Mouse (Mus musculus) kidney, postnatal 14 days (tissue): ENCODE data around the gene Crtc3.

ENCODE experiments used
- DNase-seq: peaks from one replicate; pipeline ENCODE4 v3.0.0; 2022; ENCODE audit warnings: mixed read lengths

Crtc3 gene

DNA sequence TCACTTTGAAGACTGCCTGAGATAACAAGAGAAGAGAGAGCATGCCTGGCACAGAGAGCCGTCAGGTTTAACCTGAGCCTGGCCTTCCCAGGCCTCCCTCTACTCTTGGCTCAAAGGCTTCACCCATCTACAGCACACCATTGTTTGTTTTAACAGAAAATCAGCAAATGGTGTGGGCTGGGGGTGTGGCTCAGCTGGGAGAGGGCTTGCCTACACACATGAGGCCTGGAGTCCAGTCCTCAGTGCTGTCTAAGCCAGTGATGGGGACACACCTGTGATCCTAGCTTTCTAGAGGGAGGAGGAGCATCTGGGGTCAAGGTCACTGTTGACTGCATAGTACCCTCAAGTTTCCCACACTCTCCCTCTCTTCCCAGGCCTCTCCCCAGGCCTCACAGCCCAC is 6.0 kb downstream of the Crtc3 start:
- no peak for DNase-seq

DNA sequence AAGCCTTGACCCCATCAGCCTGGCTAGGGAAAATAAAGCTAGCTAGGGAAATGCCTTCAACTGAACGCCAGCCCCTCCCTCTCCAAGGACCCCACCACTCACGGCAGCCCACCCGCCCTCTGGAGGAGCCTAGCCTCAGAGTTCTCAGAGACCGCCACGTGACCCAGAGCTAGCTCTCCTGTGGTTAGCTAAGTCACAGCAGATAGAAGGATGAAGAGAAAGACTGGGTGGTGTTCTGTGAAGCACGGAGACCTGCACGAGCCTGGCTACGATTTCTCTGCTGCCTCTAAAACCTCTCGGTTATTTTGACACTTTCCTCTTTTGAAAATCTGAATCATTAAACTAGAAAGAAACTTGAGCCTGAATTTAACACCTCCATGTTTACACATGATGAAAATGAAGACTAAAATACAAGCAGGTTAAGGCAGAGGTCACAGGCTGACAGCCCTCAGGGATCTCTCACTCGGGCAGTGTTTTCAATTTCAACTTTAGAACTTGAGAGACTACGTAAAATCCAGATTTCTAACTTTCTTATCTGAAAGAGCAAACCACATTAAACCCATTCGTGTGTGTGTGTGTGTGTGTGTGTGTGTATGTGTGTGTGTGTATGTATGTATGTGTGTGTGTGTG is 8.3 kb downstream of the Crtc3 start:
- DNase-seq = no peak

DNA sequence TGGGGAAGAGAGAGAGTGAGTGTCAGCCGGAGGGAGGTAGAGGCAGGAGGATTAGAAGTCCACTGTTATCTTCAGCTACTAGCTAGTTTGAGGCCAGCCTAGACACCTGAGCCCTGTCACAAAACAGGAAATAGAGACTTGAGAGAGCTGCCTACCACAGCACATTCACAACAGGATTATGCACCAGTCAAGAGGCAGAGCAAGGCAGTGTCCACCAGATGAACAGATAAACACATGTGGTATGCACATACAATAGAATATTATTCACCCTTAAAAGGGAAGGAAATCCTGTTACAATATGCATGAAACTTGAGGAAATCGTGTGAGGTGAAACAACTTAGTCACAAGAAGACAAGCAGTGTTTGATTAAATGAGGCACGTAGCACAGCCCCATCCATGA is 16.4 kb downstream of the Crtc3 start:
- DNase-seq = no peak

DNA sequence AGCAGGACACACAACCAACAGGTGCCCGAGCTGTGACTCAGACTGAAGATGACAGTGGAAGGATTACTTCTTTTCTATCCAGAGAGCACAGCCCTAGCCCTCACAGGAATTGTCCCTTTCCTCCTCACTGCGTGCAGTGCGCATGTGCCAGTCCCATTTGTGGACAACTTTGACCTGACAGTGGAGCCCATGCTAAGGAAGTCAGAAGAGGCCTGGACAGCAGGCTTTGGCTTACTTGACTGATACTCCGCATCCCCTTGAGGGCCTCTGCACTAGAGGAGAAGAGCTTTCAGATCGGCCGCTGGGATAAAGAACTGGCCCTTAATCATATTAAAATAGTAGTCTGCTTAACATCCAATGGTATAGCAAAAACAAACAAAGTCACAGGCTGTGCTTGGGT is 17.8 kb downstream of the Crtc3 start:
- no peak for DNase-seq

DNA sequence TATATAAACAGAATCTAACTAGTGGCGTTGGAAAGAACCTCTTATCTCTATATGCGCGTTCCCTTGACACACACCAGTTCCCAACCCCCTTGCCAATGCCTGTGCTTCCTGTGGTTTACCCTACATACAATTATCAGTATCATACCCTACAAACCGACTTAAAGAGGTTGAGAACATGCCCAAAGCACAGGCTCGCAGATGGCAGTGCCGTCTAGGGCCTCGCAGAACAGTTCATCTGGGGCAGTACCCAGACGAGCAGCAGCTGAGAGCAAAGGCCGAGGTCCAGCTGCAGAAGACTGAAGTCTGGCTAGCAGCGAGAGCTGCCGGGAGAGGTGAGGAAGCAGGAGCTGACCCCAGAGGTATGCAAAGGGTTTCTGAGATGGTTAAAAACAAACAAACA is 21.5 kb downstream of the Crtc3 start:
- DNase-seq = peak; percentile 47

DNA sequence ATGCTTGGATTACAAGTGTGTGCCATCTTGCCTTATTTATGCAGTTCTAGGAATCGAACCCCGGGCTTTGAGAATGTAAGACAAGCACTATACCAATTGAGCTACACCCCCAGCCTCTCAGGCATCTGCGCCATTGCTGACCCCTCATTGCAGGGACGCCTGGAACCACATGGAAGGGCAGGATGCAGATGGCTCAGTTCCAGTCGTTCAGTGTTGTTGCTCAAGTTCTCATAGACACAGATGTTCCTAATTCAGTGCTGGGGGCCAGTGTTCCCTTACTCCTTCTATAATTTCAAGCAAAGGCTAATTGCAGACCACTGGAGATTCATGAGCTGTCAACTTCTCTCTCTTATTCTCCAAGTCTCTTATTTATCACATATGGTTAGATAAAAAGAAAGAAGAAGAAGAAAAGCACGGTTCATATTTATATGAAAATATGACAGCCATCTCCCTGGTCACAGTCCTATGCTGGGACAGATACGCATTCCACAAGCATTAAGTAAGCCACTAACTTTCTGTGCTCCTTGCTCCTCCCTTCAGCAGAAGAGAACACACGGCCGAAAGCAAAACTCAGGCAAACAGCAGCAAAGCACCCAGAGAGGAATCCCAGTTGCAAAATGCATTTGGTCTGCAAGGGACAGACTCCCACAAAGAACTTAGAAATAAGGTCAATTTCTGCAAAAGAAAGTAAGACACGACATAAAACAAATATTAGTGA is 22.3 kb downstream of the Crtc3 start:
- peak; percentile 69 for DNase-seq

DNA sequence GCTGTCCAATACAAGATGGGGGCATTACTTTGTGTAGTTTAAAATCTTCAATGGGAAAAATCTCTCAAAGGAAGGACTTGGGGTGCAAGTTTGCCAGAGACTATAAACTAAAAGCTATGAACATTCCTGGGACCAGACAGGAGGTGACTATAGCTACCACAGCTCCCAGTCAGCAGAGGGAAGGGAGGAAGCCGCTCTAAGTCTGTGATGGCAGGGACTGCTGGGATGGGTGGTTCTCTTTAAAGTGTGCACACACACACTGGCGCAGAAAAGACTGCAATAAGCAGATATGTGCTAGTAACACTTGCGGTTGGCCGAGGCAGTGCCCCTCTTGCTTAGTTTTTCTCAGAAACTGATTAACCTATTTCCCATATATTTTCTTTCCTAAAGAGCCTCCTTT is 27.6 kb downstream of the Crtc3 start:
- no peak for DNase-seq

GRCm38 (mm10) chr7:80660619-80661018 is 28.1 kb downstream of the Crtc3 start:
- DNase-seq = peak; percentile 48

GRCm38 (mm10) chr7:80657896-80658295 is 30.8 kb downstream of the Crtc3 start:
- DNase-seq = peak; percentile 62

- DNase-seq = no peak
Observed at GRCm38 (mm10) chr7:80655350-80656013, 33.2 kb downstream of the Crtc3 start.

DNA sequence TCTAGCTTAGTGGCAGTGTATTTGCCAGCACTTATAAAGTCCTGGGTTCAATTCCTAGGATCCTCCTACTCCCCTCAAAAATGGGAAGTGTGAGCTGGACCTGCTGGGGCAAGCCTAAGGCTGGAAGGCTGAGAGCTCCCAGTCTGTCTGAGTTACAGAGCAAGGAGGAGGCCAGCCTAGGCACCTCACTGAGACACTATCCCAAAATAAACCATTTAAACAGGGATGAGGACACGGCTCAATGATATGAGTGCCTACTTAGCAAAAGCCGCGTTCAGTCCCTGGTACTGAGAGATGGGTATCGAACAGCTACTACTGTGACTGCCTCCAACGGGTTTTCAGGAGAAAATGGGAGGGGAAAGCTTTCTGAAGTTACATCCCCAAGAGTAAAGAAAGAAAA is 33.8 kb downstream of the Crtc3 start:
- no peak for DNase-seq

- no peak for DNase-seq
Observed at GRCm38 (mm10) chr7:80654393-80654792, 34.3 kb downstream of the Crtc3 start.

DNA sequence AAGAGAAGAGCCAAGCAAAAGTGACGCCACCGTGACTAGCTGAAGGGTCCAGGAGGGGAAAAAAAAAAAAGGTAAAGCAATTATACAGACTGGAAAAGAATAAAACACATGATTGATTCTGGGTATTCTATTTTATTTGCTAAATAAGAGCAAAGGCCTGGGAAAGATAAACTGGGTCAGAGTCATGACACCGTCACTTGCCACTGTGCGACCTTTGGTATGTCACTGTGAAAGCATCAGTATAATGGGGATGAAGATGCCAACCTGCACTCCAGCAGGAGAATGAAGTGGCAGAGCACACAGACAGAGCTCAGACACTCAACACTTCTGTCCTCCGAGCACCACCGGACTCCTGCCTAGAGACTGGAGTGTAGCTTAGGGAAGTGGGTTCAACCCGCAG is 34.7 kb downstream of the Crtc3 start:
- DNase-seq = no peak

- DNase-seq = no peak
Observed at GRCm38 (mm10) chr7:80653077-80653476, 35.6 kb downstream of the Crtc3 start.

DNA sequence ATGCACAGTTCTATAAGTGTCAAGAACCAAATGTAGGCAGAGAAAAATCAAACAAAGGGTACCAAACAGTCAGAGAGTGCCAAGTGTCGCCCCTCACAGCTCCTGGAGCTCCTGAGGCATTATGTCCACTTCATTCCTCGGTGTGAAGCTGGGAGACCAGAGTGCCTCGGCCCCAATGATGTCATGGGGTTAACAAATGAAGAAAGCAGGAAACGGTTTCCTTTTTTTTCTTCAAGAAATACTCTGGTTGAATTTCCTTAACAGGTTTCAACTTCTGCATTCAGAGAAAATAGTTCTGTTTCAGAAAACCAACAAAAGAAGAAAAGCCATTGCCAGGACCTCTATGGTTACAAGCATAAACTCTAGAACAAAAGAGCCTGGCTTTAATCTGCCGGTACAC is 36.4 kb downstream of the Crtc3 start:
- no peak for DNase-seq

DNA sequence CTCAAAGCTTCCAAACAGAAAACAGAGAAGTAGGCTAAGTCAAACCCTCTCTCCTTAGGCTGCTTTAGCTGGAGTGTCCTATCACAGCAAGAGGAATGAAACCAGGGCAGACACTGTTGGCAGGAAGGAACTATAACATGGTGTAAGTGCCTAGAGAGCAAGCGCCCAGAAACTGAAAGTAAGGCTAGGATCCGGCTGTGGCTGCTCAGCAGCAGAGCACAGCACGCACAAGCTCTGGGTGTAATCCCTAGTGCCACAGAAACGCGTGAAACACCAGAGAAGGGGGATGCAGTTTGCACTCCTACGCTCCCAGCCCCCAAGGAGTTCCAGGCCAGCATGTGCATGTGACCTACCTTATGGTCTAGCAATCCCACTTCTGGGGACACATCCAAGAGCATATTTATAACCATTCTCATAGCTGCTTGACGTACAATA is 41.2 kb downstream of the Crtc3 start:
- DNase-seq = peak; percentile 26

DNA sequence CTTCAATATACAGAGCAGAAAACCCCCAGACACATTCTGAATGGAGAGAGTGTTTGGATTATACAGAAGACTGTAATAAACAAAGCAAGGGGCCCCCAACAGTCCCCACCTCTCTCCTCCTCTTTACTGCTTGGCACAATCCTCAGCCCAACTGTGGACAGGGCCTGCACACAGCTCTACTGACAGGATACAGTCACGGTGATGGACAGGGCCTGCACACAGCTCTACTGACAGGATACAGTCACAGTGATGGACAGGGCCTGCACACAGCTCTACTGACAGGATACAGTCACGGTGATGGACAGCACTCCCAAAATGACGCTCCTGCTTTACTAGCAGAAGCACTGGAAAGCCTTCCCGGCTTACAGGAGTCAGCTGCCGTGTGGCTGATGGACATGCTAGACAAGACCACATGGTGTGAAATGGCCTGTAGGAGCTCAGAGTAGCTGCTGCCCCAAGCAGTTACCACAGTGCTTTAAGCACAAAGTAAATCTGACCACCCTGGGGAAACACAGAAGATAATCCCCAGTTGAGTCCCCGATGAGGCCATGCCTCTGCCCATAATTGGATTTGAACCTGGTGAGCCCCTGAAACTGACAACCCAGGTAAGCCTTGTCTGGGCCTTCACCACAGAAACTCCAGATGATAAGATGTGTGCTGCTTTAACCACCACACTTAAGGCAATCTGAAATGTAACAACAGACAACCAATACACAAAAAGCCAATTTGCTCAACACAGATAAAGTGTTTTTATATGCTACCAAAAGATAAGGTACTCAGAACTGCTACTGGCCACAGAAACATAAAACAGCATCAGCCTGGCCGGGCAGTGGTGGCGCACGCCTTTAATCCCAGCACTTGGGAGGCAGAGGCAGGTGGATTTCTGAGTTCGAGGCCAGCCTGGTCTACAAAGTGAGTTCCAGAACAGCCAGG is 42.3 kb downstream of the Crtc3 start:
- no peak for DNase-seq

GRCm38 (mm10) chr7:80642976-80643666 is 45.6 kb downstream of the Crtc3 start:
- no peak for DNase-seq

DNA sequence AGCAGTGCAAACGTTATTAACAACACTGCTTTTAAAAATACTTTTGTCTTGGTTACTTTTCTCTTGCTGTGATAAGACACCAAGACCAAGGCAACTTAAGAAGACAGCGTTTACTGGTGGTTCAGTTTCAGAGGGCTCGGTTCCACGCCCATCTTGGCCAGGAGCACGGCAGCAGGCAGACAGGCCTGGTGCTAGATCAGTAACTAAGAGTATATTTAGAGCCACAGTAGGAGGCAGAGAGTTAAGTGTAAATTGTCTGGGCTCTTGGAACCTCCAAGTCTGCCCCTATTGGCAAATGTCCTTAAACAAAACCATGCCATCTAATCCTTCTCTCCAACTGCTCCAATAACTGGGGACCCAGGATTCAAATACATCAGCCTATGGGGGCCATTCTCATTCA is 46.1 kb downstream of the Crtc3 start:
- DNase-seq = no peak

DNA sequence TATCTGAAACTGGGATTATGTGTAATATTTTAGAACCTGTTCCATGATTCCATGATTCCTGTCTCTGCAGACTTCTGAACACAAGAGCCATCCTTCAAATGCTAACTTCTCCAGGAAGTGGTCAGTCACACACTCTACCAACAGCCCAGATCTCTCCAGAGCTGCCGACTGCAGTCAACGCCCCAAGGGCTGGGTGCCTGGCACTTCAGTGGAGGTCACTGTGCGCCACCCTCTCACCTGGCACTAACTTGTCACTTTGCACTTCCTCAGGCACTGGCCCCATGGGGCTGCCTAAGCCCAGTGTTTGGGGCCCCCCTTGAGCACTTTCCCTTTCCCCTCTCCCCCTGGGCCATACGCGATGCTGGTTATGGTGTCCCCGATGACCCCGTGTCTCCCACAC is 46.8 kb downstream of the Crtc3 start:
- no peak for DNase-seq

GRCm38 (mm10) chr7:80641497-80641896 is 47.2 kb downstream of the Crtc3 start:
- DNase-seq = peak; percentile 42

DNA sequence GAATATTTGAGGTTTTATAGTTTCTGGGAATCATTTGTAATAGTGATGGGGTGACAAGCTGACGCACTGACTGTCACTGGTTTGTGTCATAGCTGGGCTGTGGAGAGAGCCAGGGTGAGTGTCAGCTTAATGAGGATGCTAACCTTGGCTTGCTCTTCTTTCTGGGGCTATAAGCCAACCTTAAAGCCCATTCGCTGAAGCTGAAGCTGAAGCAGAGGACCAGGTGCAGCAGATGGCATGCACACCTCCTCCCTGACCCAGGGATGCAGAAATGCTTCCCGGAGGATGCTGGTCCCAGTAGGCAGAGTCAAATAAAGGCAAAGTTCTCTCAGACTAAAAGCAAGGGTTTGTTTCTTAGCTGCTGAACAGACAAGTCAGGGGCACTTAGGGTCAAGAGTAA is 48.7 kb downstream of the Crtc3 start:
- DNase-seq = no peak

DNA sequence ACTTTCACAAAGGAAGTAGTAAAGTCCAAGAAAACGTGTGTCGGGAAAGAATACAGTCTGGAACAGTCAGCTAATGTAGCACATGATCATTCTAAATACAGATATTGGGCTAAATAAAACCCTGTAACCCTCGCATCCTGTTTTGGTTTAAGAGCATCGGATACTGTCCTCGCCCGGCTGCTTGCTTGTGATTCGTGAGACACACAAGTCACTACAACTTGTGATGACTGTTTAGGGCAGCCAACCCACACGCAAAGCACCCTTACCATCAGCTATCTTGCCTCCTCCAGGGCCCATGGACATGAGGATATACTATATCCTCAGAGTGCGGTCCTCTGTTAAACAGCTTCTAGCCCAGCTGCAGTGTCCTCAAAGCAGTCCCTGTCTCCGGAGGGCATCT is 50.2 kb downstream of the Crtc3 start:
- no peak for DNase-seq
